Mouse (Mus musculus): ENCODE measurements around the gene Zfp42.

The Zfp42 gene

GRCm38 (mm10) chr8:43255695-43256094 is 51.1 kb downstream of the Zfp42 start:
- no peak for DNase-seq (ENCODE audit: inconsistent age in 2 of 2, low spot score in 1 of 2)

GRCm38 (mm10) chr8:43251653-43252052 is 55.1 kb downstream of the Zfp42 start:
- DNase-seq (ENCODE audit: inconsistent age in 2 of 2, low spot score in 1 of 2) = no peak

- no peak for DNase-seq (ENCODE audit: inconsistent age in 2 of 2, low spot score in 1 of 2)
Observed at GRCm38 (mm10) chr8:43248707-43249106, 58.1 kb downstream of the Zfp42 start.

Data from adrenal gland, adult (tissue).